Mouse (Mus musculus): ENCODE results near the gene Anapc5.

Gene Anapc5

DNA sequence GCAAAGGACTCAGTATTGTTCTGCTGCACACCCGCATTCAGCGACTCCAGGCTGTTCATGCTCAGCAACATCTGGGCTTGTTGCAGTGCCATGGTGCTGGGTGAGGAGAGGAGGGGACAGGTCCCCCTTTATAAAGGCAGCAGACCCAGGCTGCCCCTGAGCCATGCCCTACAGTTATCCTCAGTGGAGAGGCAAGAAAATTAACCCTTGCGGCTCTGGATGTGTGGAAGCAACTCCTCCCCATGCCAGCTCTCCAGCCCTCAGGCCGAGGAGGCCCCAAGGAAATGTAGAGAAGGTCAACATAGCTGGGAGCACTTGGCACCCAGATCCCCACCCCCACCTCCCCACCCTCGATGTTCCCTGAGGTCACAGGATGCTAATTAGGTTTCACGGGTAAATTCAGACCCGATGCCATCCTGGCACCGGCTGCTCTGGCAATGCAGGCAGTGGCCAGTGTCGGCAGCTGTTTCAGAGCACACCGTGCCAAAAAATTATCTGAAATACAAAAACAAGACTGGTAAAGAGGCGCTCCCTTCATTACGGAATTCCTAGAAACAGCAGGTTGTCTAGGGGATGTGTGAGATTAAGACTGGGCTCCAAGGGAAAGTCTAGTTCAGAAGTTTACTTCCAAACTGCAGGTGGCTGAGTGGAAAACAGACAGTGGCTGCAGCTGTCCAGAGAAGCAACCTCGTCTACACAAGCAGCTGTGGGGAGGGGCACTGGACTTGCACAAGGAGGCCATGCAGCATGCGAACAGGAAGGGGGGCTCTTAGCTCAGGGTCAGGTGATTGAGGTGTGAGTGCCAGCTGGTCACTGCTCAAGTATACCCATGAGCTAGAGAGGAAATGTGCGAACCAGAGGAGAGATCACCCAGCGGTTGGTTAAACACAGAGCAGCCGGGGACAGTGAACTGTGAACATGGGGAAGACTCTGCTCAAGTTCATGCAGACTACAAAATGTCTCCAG lies 21.5 kb downstream of the Anapc5 start:
- no peak for DNase-seq (ENCODE audit: low read depth, low spot score)

DNA sequence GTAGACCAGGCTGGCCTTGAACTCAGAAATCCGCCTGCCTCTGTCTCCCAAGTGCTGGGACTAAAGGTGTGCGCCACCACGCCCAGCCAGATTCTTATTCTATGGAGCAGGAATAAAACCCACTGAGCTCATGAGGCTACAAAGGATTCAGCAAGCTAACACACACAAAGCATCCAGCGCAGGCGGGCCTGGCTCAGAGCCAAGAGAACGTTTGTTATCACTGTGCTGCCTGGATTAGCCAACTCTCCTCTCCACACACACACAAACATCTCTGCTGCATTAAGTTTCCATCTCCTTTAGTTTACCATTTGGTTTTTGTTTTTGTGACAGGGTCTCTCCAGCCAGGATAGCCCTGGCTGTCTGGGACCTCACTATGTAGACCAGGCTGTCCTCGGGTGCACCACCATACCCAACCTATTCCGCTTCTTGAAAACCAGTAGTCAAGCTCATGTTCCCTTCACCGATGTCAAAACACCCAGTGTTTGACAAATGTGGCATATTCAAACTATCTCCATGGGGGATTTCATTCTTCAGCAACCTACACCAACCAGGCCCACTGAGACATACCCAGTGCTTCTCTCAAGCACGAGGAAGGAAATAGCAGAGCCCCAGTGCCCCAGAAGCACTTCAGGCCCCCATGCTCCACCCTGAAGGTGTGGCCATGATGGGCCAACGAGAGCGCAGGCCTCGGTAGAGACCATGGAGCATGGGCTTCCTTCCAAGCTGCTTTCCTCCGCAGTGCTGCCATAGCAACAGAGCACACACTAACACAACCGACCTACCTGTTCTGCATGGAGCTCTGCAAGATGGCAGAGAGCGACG lies 22.4 kb downstream of the Anapc5 start:
- peak; percentile 71 for DNase-seq (ENCODE audit: low read depth, low spot score)

DNA sequence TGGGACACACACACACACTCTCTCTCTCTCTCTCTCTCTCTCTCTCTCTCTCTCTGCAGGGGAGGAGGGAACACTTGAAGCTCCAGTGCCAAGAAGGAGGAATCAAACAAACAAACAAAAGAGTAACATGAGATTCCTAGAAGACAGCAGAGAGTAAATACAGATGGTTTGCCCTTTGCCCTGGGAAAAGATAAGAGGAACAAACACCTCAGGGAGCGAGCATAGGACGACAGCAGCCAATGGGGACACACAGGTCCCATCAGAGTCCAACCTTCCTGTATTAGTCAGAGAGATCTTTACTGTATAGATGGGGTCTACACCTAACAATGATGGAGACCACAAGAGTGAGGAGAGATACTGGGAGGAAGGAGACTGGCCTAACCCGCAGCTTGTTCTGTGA lies 23.3 kb downstream of the Anapc5 start:
- no peak for DNase-seq (ENCODE audit: low read depth, low spot score)

DNA sequence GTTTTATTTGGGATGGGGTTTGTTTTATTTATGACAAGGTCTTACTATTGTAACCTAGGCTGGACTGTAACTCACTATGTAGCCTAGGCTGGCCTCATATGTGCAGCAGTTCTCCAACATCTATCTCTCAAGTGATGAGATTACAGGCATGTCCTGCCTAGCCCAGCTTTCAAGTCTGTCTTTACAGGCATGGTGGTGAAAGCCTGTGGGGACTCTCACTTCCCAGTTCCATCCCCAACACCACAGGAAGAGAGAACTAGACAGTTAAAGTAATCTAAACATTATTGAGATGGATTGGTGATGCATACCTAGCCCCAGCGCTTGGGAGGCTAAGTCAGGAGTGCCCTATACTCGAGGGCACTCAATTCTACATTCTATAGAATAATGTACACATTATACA lies 32.4 kb downstream of the Anapc5 start:
- no peak for DNase-seq (ENCODE audit: low read depth, low spot score)

DNA sequence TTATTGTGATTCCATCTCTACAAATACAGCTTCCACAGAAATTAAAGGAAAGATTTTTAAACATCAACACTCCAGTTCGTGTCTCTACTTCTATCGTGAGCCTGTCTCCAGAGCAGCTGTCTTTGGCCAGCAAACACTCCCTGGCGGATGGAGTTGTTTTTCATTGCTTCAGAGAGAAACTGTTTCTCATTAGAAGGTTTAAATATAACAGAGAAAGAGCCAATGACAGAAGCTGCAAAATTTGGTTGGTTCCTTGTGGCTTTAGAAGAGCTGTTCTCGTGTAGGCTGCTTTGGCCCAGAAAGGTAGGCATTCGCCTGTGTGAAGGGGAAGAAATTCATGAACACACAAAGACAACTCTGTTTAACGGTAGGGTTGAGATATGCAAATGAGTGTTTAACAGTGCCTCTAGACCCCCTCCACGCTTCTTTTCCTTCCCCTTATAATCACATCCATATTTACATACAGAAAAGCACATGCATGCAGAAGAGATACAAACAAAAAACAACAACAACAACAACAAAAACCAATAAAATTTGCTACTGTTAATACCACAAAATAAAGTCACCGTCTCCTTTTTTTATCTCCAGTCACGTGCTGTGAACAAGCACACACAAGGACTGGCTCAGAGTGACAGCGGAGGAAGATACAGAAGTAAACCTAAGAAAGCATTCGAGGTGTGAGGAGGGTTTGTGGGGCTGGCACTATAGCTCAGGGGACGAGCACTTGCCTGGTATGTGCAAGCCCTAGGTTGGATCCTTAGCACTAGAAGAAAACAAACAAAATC lies 34.9 kb downstream of the Anapc5 start:
- no peak for DNase-seq (ENCODE audit: low read depth, low spot score)

DNA sequence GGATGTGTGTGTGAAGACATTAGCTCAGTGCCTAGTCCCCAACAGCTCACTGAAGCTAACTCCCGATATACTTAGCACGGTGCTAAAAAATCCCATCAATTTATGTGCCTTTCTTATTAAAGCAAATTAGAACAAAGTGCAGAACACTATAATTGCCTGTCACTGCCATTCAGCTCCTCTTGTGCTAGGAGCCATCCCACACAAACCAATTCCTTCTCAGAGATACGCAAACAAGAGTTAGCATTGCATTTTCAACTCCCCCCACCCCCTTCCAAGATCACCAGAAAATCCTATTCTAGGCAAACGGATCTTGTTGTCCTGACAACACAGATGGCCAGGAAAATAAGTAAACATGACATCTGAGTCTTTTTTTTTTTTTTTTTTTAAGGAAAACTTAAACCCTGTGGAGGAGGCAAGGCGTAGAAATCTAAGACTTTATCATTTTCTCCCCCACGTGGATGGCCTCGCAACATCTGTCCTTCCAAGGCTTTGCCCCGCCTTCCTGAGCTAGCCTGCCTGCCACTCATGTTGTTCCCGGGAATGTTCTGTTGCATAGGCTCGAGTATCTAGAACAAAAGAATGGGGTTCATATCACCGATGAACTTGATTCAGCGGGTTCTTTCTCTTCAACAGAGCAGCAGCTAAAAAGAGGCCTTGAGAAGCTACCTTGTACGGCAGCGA lies 37.3 kb downstream of the Anapc5 start:
- DNase-seq (ENCODE audit: low read depth, low spot score): no peak

DNA sequence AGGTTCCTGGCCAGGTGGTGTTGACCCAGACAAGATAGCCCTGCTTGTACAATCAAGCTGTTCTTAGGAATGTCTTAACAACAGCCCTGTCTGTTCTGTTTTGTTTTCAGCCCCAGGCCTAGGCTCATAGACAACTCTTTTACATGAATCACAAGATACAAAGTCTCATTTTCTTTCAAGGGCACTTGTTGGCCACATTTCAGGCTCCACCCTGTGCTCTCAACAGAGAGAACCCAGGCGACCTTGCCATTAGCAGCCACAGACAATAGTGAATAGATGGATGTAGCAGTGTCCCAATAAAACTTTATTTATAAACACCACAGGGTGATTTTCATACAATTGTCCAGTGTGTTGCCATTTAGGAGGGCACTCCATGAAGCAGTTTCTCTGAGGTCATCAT lies 39.1 kb downstream of the Anapc5 start:
- DNase-seq (ENCODE audit: low read depth, low spot score): peak; percentile 87

DNA sequence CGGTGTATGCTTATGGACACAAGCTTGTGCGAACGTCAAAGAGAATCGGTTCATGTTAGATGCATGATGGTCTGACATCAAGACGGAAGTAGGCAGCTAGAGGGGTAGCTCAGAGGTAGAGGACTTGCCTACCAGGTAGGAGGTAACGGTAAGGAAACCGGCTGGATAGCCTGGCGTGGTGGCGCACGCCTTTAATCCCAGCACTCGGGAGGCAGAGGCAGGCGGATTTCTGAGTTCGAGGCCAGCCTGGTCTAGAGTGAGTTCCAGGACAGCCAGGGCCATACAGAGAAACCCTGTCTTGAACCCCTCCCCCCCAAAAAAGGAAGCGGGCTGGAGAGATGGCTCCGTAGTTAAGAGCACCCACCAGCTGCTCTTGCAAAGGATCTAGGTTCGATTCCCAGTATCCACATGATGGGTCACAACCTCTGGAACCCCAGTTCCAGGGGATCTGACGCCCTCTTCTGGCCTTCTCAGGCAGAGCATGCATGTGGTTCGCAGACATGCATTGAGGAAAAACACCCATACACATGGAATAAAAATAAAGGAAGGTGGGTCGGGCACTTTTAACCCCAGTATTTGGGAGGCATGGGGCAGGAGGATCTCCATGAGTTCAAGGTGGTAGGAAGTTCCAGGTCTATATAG lies 40.2 kb downstream of the Anapc5 start:
- DNase-seq (ENCODE audit: low read depth, low spot score): peak; percentile 71

DNA sequence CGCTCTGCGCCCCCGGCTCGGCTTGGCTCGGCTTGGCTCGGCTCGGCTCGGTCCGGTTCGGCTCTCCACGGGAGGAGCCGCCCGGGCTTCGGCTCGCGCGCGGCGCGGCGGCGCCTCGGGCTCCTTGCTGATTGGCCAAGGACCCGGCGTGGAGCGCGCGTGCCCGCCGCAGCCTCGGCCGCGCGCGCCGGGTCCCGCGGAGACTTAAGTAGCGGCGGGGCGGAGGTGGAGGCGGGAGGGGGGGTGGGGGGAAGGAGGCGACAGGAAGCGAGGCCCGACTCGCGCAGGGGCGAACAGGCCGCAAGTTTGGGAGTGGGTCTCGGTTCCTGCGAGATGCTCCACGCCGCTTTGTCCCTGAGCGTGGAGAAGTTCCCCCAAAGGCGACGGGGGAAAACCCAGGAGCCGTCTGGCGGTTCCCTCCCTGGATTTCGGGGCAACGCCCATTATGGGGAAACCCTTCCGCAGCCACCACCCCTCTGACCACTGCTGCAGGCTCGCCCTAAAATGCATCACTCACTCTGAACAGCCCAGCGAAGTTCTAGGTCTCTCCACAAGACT lies 41.8 kb downstream of the Anapc5 start, which contains the start of gene Camkk2:
TSS of gene Camkk2 (minus strand) at position 133 of the 558 bp plus-strand sequence.
- peak; percentile 91 for DNase-seq (ENCODE audit: low read depth, low spot score)

DNA sequence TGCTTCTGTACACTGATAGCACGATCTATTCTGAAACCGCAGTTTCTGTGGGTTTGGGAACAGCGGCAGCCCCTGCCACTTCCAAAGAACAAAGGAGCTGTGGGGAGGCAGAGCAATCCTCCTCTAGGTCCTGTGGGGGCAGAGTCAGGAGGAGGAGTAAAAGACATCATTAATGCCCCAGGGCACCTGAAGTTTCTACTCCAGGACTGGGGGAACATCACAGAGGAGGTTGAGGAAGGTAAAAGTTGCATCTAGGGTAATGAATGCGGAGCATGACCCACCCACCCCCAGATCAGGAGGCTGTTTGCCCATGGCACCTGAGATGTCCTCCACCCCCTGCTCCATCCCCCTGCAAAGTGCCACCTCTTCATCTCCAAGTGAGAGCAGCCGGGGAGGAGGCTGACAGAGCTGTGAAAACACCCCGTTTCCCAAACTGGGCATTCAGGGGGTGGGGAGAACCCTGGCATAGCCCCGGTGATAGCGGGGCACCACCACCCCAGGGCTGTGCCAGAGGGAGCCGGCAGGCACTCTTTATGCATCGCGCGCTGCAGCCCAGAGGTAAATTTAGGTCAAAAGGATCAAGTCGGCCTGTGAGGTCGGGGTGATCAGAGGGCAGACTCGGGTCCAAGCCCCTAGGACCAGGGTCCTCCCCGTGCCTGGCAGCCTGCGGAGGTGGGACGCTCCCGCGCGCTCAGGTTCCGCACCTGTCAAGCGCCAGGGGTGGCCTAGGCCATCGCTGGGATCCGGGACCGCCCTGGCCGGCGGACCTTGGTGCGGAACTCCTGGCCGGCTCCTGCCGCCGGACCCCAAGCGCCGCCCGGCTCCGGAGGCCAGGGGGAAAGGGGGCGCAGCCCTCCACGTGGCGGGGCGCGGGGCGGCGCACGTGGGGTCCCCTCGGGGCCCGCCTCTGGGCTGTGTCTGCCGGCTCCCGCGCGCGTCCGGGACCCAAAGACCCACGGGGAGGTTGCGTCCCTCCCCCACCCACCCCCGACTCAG lies 42.6 kb downstream of the Anapc5 start:
- no peak for DNase-seq (ENCODE audit: low read depth, low spot score)

DNA sequence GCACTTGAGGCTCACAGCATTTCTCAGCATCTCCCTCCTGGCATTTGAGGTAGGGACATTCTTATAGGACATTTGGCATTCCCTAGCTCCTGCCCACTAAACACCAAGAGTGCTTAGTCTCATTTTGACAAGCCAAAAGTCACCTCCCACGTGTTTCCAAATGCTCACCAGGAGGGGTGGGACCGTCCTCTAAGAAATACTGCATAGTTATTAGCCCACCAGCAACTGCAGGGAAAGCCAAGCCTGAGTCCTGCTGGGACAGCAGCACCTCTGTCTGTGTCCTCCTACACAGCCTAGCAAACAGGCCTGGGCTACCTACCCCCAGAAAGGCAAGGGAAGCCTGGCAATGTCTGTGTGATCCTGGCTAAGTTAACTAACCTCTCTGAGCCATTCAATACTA lies 43.8 kb downstream of the Anapc5 start:
- no peak for DNase-seq (ENCODE audit: low read depth, low spot score)

DNA sequence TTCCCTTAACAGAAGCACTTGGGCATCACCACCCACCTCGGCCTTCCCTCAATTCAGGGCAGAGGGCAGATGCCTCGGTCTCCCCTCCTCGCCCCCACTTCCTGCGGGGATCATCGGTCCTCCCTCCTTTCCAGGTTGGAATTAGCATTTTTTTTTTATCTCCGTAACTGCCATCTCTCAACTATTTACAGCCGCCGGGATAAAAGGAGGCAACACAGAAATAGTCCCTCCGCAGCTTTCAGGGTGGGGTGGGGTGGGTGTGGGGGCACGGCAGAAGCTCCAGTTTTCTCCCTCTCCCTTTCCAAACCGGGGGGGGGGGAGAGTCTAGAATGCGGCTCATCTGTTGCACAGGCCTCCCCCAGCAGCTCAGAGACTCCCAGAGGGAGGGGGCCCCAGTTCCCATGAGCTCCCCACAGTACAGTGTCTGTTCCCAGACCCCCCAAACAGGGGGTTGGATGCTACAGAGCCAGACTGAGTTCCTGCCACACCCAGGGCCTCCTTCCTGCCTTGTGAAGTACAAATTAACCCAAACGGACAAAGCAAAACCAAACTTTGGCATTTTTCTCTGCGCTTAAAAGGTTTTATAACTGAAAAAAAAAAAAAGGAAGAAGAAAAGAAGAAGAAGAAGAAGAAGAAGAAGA lies 45.4 kb downstream of the Anapc5 start:
- no peak for DNase-seq (ENCODE audit: low read depth, low spot score)

DNA sequence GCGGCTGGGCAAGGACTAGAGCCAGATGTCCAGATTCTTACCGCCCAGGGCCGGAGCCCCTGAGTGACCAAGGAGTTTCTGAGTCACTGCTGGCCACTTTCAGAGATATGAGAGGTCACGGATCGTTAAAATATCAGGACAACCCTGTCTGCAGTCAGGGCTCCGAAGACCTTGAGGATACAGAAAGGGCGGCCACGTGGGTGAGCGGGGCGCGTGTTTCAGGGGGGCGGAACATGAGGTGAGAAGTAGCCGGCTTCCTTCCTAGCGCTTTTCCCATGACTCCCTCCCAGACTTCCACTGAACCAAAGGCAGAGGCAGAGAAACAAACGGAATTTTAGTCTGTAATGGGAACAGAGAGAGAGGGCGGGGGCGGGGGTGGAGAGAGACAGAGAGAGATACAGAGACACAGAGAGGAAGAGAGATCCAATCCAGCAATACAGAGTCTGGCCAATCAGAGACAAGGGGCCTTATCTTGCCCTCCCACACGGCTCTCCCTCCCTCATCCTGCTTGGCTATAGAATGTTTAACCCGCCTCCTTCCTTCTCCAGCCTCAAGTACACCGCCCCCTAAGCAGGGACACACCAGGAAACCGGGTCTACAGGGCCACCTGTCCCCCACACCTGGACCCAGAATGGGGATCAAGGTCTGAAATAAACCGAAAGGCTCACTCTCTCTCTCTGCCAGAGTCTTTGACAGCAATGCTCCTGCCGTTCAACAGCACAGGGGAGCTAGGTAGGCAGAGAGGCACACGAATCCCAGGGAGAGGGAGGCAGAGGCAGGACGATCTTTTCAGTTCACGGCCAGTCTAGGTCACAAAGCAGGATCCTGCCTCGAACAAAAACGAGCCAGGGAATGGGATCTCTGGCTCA lies 46.2 kb downstream of the Anapc5 start:
- peak; percentile 87 for DNase-seq (ENCODE audit: low read depth, low spot score)

DNA sequence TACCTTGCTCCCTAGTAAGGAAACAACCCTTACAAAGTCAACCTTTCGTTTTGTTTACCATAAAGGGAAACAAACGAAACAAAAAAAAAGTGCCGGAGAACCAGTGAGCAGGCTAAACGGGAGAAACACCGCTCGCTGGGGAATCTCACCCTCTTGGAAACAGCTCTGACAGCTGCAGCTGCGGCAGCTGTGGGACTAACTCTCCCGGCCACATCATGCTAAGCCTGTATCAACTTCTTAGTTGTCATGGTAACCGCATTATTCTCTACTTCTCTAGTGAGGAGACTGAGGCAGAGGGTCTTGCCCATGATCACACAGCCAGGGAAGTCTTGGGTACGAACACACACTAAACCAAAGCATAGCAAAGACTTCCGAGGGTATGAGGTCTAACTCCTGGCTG lies 47.4 kb downstream of the Anapc5 start:
- DNase-seq (ENCODE audit: low read depth, low spot score): no peak

DNA sequence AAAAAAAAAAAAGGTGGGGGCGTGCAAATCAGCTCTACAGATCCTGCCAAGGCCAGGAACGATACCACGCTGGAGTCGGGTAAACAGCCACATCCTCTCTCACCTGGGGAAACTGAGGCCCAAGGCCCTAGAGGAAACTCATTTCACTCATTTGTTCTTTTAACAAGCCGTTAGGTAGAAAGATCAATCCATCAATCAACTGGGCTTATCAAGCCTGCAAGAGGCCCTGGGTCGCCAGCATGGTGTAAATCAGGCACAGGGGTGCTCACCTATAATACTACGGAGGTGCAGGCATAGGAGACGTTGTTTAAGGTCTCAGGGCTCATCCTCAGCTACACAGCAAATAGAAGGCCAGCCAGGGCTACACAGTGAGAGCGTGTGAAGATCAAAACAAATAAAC lies 49.7 kb downstream of the Anapc5 start:
- DNase-seq (ENCODE audit: low read depth, low spot score): no peak

DNA sequence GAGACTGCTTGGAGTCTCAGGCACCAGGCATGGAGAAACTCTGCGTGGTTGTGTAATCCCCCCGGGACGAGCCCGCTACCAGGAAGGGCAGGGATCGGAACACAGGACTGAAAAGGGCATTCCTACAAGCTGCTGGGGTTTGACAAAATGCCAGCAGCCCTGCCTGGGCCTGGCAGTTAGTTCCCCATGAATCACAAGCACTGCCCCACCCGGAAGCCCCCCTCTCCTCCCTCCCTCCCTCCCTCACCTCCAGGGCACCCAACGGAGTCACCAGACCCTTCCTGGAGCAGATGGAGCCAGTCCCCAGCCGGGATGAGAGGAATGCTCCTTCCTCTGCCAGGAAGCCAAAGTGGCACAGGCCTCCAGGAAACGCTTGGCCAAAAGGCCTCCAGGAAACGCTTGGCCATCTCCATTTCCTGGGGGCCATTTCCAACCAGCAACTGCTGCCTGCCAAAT lies 50.3 kb downstream of the Anapc5 start:
- DNase-seq (ENCODE audit: low read depth, low spot score): no peak

DNA sequence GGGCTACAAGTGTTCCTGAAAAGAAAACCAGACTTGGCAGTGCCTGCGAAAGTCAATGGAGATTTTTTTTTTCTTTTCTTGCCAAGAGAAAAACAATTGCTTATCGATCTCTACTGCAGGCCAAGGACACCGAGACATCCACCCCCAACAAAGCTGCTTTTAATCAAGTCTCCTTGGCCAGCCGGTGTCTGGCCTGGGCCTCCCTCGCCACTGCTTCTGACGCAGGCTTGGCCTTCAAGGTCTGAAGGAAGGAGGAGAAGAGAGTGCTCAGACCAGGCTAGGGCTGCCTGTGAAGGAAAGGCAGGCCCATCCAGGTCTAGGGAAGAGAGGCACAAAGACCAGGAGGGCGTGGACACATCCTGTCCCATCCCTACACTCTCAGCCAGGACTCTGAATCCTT lies 50.8 kb downstream of the Anapc5 start:
- DNase-seq (ENCODE audit: low read depth, low spot score): no peak
